Mouse (Mus musculus) liver, embryonic 14.5 days (tissue): ENCODE data around the gene Thap8.

Experiments used
- CTCF ChIP-seq: IDR thresholded peaks from 2 replicates; pipeline ENCODE4 v1.5.1; 2016; ENCODE audit warnings: antibody characterized with exemption, low read depth, control low read depth
- EP300 ChIP-seq: IDR thresholded peaks from 2 replicates; pipeline ENCODE4 v1.6.1; 2016; ENCODE audit warnings: antibody characterized with exemption, low read depth

- TF ChIP-seq CTCF (peak; percentile 93), EP300 (no peak)
Observed at GRCm38 (mm10) chr7:30336384-30336783, 56.5 kb downstream of the Thap8 start.
